Mouse (Mus musculus) lung, adult 2 months (tissue): ENCODE data around the gene Ndufs6. TPM values are rescaled to one million over a fixed set of nuclear protein-coding genes. Genes with fewer than 3 reads are reported as not detected.
A peak's percentile ranks its signal among the peaks of the same experiment; 100 is the strongest.

Experiments
- DNase-seq: peaks from one replicate; pipeline ENCODE4 v3.0.0; 2022
- H3K4me1 ChIP-seq: fragments of 200-500 bp; 2 replicates; pipeline ENCODE4 v1.6.1; 2011; ENCODE audit warnings: low read length; ENCODE audit not compliant: control insufficient read depth, insufficient read depth
- H3K4me3 ChIP-seq: fragments of 200-500 bp; replicated peaks from 2 replicates; pipeline ENCODE3; 2011; ENCODE audit warnings: low read depth, mild to moderate bottlenecking, control low read depth, low read length; ENCODE audit errors: extremely low read depth
- CTCF ChIP-seq: fragments of 200-500 bp; IDR thresholded peaks from 2 replicates; pipeline ENCODE4 v1.5.1; 2011; ENCODE audit warnings: mild to moderate bottlenecking, low read length, control low read depth; ENCODE audit not compliant: insufficient read depth
- POLR2A ChIP-seq: fragments of 200-500 bp; IDR thresholded peaks from 2 replicates; pipeline ENCODE4 v1.6.1; 2011; ENCODE audit warnings: low read depth, mild to moderate bottlenecking, control low read depth, low read length, borderline replicate concordance; ENCODE audit errors: extremely low read depth
- WGBS: fragments of 180-500 bp; shearing (Covaris S2); methylation state at CpG from one replicate; pipeline ENCODE4 v1.1.7; 2018; 5-methylcytosine and 5-hydroxymethylcytosine counted together
- polyA plus RNA-seq: library from polyadenylated mRNA; depleted of rRNA; stranded (reverse); fragments of >200 nt; gene quantifications from 2 replicates; pipeline ENCODE4 v1.2.3, GENCODE M21; 2012

The Ndufs6 gene
- polyA plus RNA-seq, 1 experiment = 60.3 TPM

DNA sequence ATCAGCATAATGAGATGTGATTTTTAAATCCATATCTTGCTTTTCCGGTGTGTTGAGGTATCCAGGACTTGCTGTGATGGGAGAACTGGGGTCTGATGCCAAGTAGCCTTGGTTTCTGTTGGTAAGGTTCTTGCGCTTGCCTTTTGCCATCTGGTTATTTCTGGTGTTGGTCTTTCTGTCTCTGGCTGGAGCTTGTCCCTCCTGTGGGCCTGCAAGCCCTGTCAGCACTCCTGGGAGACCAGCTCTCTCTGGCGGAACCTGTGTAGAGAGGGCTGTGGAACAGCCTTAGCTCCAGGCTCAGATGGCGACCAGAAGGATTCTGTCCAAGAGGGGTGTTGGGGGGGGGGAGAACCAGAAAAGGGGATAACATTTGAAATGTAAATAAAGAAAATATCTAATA is 18.4 kb upstream of the Ndufs6 start:
- no peak for DNase-seq
- Histone ChIP-seq H3K4me3 (no peak overlapping the region), H3K4me1 (no peaks in the 10 kb centered on the region)
- TF ChIP-seq CTCF (no peak), POLR2A (no peak)
- WGBS = 65% methylated on average over 4 of the region's 4 CpGs

DNA sequence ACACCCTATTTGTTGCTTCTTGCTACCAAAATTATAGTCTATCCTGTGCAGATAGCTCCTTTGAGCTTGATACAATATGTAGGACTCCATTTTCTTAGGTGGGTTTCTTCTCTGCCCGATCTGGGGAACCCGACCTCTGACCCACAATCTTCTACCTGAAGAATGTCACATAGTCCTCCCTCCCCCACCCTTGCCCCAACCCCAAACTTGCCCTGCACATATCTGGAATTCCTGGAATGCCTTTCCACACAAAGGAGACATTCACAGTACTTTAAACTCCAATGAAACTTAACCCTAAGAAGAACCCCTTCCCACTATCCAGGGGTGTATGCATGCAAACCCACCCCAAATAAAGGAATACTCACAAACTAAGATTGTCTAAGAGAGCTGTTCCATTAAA is 17.8 kb upstream of the Ndufs6 start:
- DNase-seq = no peak
- 30% methylated on average over 2 of the region's 2 CpGs for WGBS
- no peak for TF ChIP-seq CTCF
- TF ChIP-seq POLR2A = no peak
- H3K4me1 ChIP-seq = no peaks in the 10 kb centered on the region
- H3K4me3 ChIP-seq = no peak overlapping the region

DNA sequence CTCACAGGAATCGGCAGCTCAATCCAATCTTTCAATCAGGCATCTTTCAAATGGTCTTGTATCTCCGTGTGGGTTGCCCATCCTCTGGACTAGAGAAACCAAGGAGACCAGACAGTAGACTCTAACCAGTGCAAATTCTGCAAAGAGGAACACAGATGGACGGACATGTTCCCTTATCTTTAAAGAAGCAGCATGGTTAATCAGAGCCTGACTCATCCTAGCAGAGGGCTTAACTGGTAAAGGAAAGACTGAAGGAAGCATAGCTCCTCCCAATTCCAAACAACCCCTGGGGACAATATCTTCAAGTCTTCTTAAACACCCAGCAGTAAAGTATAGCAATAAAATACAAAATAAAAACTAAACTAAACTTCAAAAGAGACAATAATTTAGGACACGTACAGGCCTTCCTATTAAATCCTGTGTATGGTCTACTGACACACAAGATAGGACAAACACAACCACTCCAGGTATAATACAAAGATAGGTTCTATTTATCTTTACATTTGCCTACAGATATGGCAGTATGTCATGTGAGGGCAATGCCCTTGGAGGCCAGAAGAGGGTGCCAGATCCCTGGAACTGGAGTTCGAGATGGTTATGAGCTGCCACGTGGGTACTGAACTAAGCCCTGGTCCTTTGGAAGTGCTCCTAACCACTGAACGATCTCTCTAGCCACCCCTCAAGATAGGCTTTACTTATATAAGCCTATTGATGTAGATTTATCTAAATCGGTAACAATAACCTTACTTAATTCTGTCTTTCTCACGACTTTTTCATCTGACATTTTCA is 17.0 kb upstream of the Ndufs6 start:
- DNase-seq = no peak
- TF ChIP-seq POLR2A (no peak), CTCF (peak; percentile 47; the same call in 1 of the 2 replicates)
- H3K4me3 ChIP-seq = no peak overlapping the region
- H3K4me1 ChIP-seq = no peaks in the 10 kb centered on the region
- WGBS = 63% methylated on average over 9 of the region's 9 CpGs

DNA sequence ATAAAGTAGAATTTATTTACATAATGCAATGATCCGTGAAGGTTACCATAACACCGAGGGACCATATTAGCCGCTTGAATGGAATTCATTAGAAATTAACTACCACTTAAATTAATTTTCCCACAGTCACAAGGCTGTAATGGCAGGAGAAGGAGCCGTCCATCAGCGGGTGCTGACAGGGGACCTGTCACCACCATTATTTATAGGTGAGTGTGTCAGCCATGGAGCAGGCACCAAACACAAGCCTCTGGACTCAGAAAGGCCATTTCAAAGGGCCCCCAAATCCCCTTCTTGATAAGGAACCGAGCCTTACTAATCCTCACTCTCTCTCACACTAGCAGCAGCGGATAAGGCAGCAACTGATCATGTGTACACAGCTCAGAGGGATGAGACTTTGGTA is 8.4 kb upstream of the Ndufs6 start:
- no peak for TF ChIP-seq CTCF
- TF ChIP-seq POLR2A = no peak
- WGBS = 50% methylated on average over 7 of the region's 7 CpGs
- H3K4me1 ChIP-seq = peaks cover 2% of the 10 kb centered on the region; the same call in 1 of the 2 replicates
- H3K4me3 ChIP-seq = no peak overlapping the region
- no peak for DNase-seq

DNA sequence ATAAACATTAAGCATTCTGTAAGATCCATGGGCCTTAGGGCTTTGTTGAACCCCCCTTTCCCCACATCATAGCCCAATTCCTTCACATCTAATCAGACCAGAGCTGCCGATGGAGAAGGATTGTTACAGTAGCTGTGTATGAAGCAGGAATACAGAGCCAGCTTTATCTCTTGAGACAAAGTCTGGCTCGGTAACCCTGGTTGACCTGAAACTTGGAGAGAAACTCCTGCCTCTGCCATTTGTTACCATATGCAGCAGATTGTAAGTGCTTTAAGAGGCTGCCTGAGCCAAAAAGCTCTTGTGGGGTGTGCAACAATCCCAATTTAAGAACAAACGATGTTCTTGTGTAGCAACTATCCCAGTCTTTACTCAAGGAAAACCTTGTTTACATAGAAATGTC is 3.4 kb upstream of the Ndufs6 start:
- no peak overlapping the region for H3K4me3 ChIP-seq
- 46% methylated on average over 3 of the region's 3 CpGs for WGBS
- no peak for DNase-seq
- TF ChIP-seq POLR2A (no peak), CTCF (no peak)
- peaks cover 12% of the 10 kb centered on the region for H3K4me1 ChIP-seq

GRCm38 (mm10) chr13:73330844-73331501 is 2.6 kb upstream of the Ndufs6 start:
- peak; percentile 89 for DNase-seq
- H3K4me3 ChIP-seq = peak overlapping the region; percentile 87
- no peak for TF ChIP-seq CTCF
- TF ChIP-seq POLR2A = peak; percentile 69; the same call in 1 of the 2 replicates
- WGBS = under 1% methylated on average over 42 of the region's 42 CpGs
- H3K4me1 ChIP-seq = peaks cover 12% of the 10 kb centered on the region

DNA sequence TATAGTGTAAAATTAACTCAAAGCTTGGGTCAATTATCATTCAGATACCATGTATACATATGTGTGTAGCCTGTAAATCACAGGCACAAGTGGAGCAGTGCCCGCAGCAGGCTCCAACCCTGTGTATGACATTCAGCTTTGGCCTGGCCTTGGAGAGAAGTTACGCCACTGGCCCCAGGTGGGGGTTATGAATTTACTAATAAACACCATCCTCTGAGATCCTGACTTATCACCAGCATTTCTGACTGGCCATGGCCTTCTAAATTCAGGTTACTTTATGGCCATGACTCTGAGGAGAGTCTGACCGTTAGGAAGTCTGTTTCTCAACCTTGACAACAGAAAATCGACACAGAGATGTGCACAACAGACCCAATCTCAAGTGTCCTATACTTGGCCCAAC is 4.9 kb downstream of the Ndufs6 start:
- TF ChIP-seq CTCF = no peak
- TF ChIP-seq POLR2A = no peak
- Histone ChIP-seq H3K4me3 (no peak overlapping the region), H3K4me1 (no peaks in the 10 kb centered on the region)
- WGBS = 92% methylated on average over 4 of the region's 4 CpGs
- no peak for DNase-seq

- Histone ChIP-seq H3K4me3 (no peak overlapping the region), H3K4me1 (no peaks in the 10 kb centered on the region)
- 87% methylated on average over 10 of the region's 10 CpGs for WGBS
- no peak for DNase-seq
- TF ChIP-seq POLR2A (no peak), CTCF (no peak)
Measured at GRCm38 (mm10) chr13:73322626-73323025, 5.7 kb downstream of the Ndufs6 start.

DNA sequence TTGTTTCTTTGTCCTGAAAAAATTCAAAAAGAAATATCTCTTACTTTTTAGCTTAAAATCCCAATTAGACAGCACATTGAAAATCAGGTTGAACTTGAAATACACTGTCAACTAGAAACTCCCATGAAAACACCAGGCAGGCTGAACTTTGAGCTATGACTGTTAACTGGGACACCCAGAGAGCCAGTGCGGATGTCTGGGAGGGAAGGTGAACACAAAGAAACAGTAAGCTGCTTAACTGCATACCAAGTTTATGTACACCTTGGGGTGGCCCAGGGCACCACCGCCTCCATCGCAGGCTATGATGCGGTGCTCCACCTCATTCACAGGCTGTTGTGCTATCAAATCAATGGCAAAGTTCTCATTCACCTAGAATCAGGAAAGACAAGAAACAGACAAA is 8.3 kb downstream of the Ndufs6 start:
- no peak overlapping the region for H3K4me3 ChIP-seq
- H3K4me1 ChIP-seq = no peaks in the 10 kb centered on the region
- no peak for DNase-seq
- TF ChIP-seq POLR2A = no peak
- TF ChIP-seq CTCF = no peak
- WGBS = 96% methylated on average over 4 of the region's 4 CpGs

GRCm38 (mm10) chr13:73310183-73310929 is 18.0 kb downstream of the Ndufs6 start:
- peak; percentile 61 for TF ChIP-seq CTCF
- TF ChIP-seq POLR2A = no peak
- peak; percentile 31 for DNase-seq

More at GRCm38 (mm10) chr13:73310183-73310929, 18.0 kb downstream of the Ndufs6 start:
- H3K4me3 ChIP-seq = no peak overlapping the region
- no peaks in the 10 kb centered on the region for H3K4me1 ChIP-seq
- 15% methylated on average over 8 of the region's 8 CpGs for WGBS
